12 mouse cellular contexts compared by ENCODE assay signal in the genomic region with DNA sequence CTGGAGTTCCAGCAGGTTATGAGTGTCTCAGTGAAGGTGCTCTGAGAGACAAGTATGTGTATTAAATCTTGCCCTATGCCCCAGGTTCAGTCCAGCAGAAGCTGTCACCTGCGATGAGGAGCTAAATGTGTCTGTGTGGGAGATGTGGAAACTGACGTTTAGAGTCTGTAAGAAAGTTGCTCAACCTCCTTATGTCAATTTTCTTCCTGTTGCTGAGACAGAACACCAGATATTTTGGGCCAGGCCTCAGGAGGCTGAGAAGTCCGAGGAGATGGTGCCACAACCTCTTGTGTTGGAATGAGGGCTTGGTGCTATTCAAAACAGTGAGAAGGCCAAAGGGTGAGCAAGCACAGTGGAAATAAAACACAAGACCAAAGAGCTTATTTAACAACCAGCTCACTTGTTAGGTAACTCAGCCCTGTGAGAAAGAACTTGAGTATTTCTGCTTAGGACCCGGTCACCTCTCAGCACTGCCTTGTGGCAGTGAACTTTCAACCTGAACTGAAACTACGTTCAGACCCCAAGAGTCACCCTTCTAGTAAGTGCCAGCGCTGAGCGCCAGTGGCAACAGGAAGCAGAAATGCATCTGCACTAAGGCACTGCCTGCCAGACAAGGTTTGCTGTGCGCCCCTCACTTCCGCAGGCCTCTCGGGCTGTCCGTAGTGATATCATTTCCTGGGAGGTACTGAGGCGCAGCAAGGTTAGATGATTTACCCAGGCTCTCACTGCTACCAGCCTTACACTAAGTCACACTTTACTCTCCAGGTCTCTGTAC. TPM values are rescaled to one million over a fixed set of nuclear protein-coding genes. Genes with fewer than 3 reads are reported as not detected.
A peak's percentile ranks its signal among the peaks of the same experiment; 100 is the strongest.
DNase-seq lines count a peak whose midpoint lies in the region; ATAC-seq lines count a peak whose summit lies in the region.
"Had no signal": no experiment of that assay in that cellular context is flagged by ENCODE, and none has a peak within 500 bp of the region (broad histone marks: within the 10 kb centered on the region; RNA-seq: fewer than 3 reads in every experiment).

No protein-coding gene starts in this region.

- H3K9me3 ChIP-seq in kidney, embryonic 14.5 days (ENCODE audit: control insufficient read depth, low read length): no peaks in the 10 kb centered on the region
- H3K9me3 ChIP-seq in limb, embryonic 10.5 days (replicated peaks): no peaks in the 10 kb centered on the region
- H3K9me3 ChIP-seq: forebrain, embryonic 10.5 days; hindbrain, embryonic 13.5 days had no signal

- H3K27me3 ChIP-seq in kidney, embryonic 14.5 days (ENCODE audit: control insufficient read depth, insufficient read depth, low read length): no peaks in the 10 kb centered on the region
- no peaks in the 10 kb centered on the region for H3K27me3 ChIP-seq in limb, embryonic 10.5 days (ENCODE audit: low read depth, poor library complexity, severe bottlenecking)
- H3K27me3 ChIP-seq: hindbrain, embryonic 13.5 days had no signal

- no peaks in the 10 kb centered on the region for H3K4me1 ChIP-seq in kidney, embryonic 14.5 days (ENCODE audit: control insufficient read depth, insufficient read depth, low read length)
- no peaks in the 10 kb centered on the region for H3K4me1 ChIP-seq in limb, embryonic 10.5 days

- 0 out of 2 replicates have a peak, but pooled peaks have one; percentile 49 for ATAC-seq in kidney, embryonic 14.5 days (ENCODE audit: low FRiP score, low TSS enrichment)
- peak; percentile 97 to 98 for ATAC-seq in hematopoietic stem cell, adult 5-6 weeks (replicated peaks in 1 of 2; ENCODE audit: insufficient read depth in 1 of 2, low FRiP score in 2 of 2, low TSS enrichment in 1 of 2, low read depth in 1 of 2, poor library complexity in 2 of 2, severe bottlenecking in 2 of 2)
- peak; percentile 93 for ATAC-seq in megakaryocyte, adult 5-6 weeks (ENCODE audit: poor library complexity, severe bottlenecking)

- no peak for DNase-seq in kidney, postnatal 14 days
- peak; percentile 63 to 66 for DNase-seq in thymus, postnatal 10 days (ENCODE audit: low spot score in 2 of 2)
- DNase-seq in adrenal gland, postnatal 4 days (ENCODE audit: low spot score in 2 of 2): no peak
- no peak for DNase-seq in gastrocnemius, postnatal 25 days
- no peak for DNase-seq in limb, embryonic 10.5 days (ENCODE audit: low spot score)
- DNase-seq: right cerebral cortex, postnatal 25 days had no signal

- H3K4me3 ChIP-seq in kidney, embryonic 14.5 days (ENCODE audit: low read length): no peak overlapping the region
- H3K4me3 ChIP-seq in limb, embryonic 10.5 days: no peak overlapping the region
- H3K4me3 ChIP-seq: forebrain, embryonic 10.5 days; hindbrain, embryonic 13.5 days had no signal

- 76% methylated on average over 12 of the region's 12 CpGs for WGBS in kidney, embryonic 14.5 days
- 88% methylated on average over 12 of the region's 12 CpGs for WGBS in limb, embryonic 10.5 days

- no peak overlapping the region for H3K27ac ChIP-seq in kidney, embryonic 14.5 days (ENCODE audit: low read depth, low read length)
- H3K27ac ChIP-seq in limb, embryonic 10.5 days: no peak overlapping the region
- H3K27ac ChIP-seq: forebrain, embryonic 10.5 days; hindbrain, embryonic 13.5 days had no signal

- H3K4me2 ChIP-seq in kidney, embryonic 14.5 days (replicated peaks; ENCODE audit: low read depth, low read length): no peak overlapping the region
- H3K4me2 ChIP-seq: hindbrain, embryonic 13.5 days had no signal

- H3K36me3 ChIP-seq in kidney, embryonic 14.5 days (ENCODE audit: control insufficient read depth, insufficient read depth, low read length): no peaks in the 10 kb centered on the region
- no peaks in the 10 kb centered on the region for H3K36me3 ChIP-seq in limb, embryonic 10.5 days
- H3K36me3 ChIP-seq: forebrain, embryonic 10.5 days; hindbrain, embryonic 13.5 days had no signal

- no peak overlapping the region for H3K9ac ChIP-seq in kidney, embryonic 14.5 days (ENCODE audit: low read depth, low read length)
- H3K9ac ChIP-seq: hindbrain, embryonic 13.5 days had no signal

RNA-seq across cellular contexts. Expression of a gene that starts 17.3 kb away (rescaled TPM):
- 33.3 and 36.6 TPM in 2 replicates for polyA plus RNA-seq in kidney, embryonic 14.5 days (2014; fragmentation: Nextera tagmentation; extraction: Ambion mirVana)
- 32.8 and 32.9 TPM in 2 replicates for total RNA-seq in hematopoietic stem cell, adult 5-6 weeks (2017)
- 8.8 and 15.1 TPM in 2 replicates for total RNA-seq in megakaryocyte, adult 5-6 weeks (2015)
- 7.0 and 13.2 TPM in 2 replicates for total RNA-seq in megakaryocyte, adult 5-6 weeks (2017)
- total RNA-seq in adrenal gland, postnatal 4 days (2021): 10 to 100 TPM; 20.7 to 22.4 TPM
- total RNA-seq in gastrocnemius, postnatal 25 days (2021): 10 to 100 TPM; 18.9 to 21.1 TPM
- 19.8 and 21.8 TPM in 2 replicates for polyA plus RNA-seq in limb, embryonic 10.5 days (2016; fragmentation: Nextera tagmentation; extraction: Ambion mirVana)

RNA-seq across cellular contexts. Expression of a gene that starts 56.9 kb away (rescaled TPM):
- polyA plus RNA-seq in kidney, embryonic 14.5 days (2014; fragmentation: Nextera tagmentation; extraction: Ambion mirVana): not detected in 2 replicates
- not detected in 2 replicates for total RNA-seq in hematopoietic stem cell, adult 5-6 weeks (2017)
- not detected in 2 replicates for total RNA-seq in megakaryocyte, adult 5-6 weeks (2015)
- total RNA-seq in megakaryocyte, adult 5-6 weeks (2017): not detected in 2 replicates
- total RNA-seq in adrenal gland, postnatal 4 days (2021): 1 to 10 TPM in 1 of 2 experiments, not detected in 1; 1.0 TPM
- not detected for total RNA-seq in gastrocnemius, postnatal 25 days (2021)
- not detected in 2 replicates for polyA plus RNA-seq in limb, embryonic 10.5 days (2016; fragmentation: Nextera tagmentation; extraction: Ambion mirVana)
- total RNA-seq: MEL had no signal
- polyA plus RNA-seq: forebrain, embryonic 10.5 days had no signal

Comparison
In these comparisons a context has a peak if more than half of its experiments do, and no peak if none do; other contexts are left out.
1. DNase-seq: peak in thymus, postnatal 10 days (2 of 2); none in kidney, postnatal 14 days (single experiment), adrenal gland, postnatal 4 days (0 of 2), gastrocnemius, postnatal 25 days (single experiment) and limb, embryonic 10.5 days (single experiment).
2. Peak in every context shown above with its lines, with median percentiles within 50 percentile points of each other: ATAC-seq.